Mouse (Mus musculus) myocyte (in vitro differentiated cells): ENCODE measurements at regions not wholly inside any gene's neighbourhood (a gene's known extent, or its start where the extent isn't known, plus 50 kb on each side); places are given as distances from the start of the nearest gene placed in this dataset.
A peak's percentile ranks its signal among the peaks of the same experiment; 100 is the strongest.

ENCODE experiments used
- H3K27me3 ChIP-seq: one replicate; pipeline ENCODE4 v1.6.1; 2011; ENCODE audit not compliant: control insufficient read depth, insufficient read depth, insufficient read length
- H3K36me3 ChIP-seq: one replicate; pipeline ENCODE4 v1.6.1; 2011; ENCODE audit not compliant: control insufficient read depth, insufficient read depth
- H3K4me2 ChIP-seq: one replicate; pipeline ENCODE4 v1.6.1; 2011; ENCODE audit warnings: low read depth, control low read depth
- H3K4me3 ChIP-seq: one replicate; pipeline ENCODE4 v1.5.1; 2011; ENCODE audit warnings: mild to moderate bottlenecking, control low read depth, moderate library complexity
- H3K79me2 ChIP-seq: one replicate; pipeline ENCODE4 v1.6.1; 2011; ENCODE audit not compliant: control insufficient read depth, insufficient read depth
- H3ac ChIP-seq: one replicate; pipeline ENCODE4 v1.6.1; 2011; ENCODE audit not compliant: control insufficient read depth, insufficient read length
- CEBPB ChIP-seq: IDR thresholded peaks from 2 replicates; pipeline ENCODE4 v1.6.1; 2011; ENCODE audit warnings: mild to moderate bottlenecking, moderate library complexity; ENCODE audit not compliant: poor library complexity, insufficient read depth, severe bottlenecking
- E2F4 ChIP-seq: IDR thresholded peaks from one replicate; pipeline ENCODE4 v1.6.1; 2011; ENCODE audit warnings: mild to moderate bottlenecking, control low read depth, moderate library complexity; ENCODE audit not compliant: insufficient read depth
- MAX ChIP-seq: IDR thresholded peaks from one replicate; pipeline ENCODE4 v1.6.1; 2011; ENCODE audit warnings: low read depth, mild to moderate bottlenecking, control low read depth
- MYOD1 ChIP-seq, 3 experiments: IDR thresholded peaks; one replicate each; pipeline ENCODE4 v1.6.1; 2011; ENCODE audit warnings: control low read depth in 2 of 3, low read depth in 2 of 3, mild to moderate bottlenecking in 2 of 3, moderate library complexity in 1 of 3; ENCODE audit not compliant: insufficient read length in 2 of 3, control insufficient read depth in 1 of 3
- MYOG ChIP-seq, 3 experiments: IDR thresholded peaks; one replicate each; pipeline ENCODE4 v1.6.1; 2011; ENCODE audit warnings: control low read depth in 2 of 3, low read depth in 2 of 3, mild to moderate bottlenecking in 2 of 3; ENCODE audit not compliant: insufficient read length in 2 of 3, control insufficient read depth in 1 of 3, insufficient read depth in 1 of 3
- POLR2A ChIP-seq: IDR thresholded peaks from one replicate; pipeline ENCODE4 v1.6.1; 2011; ENCODE audit warnings: low read depth, mild to moderate bottlenecking, control low read depth, moderate library complexity; ENCODE audit not compliant: insufficient read length
- POLR2AphosphoS2 ChIP-seq: IDR thresholded peaks from one replicate; pipeline ENCODE4 v1.6.1; 2011; ENCODE audit warnings: low read depth, control low read depth; ENCODE audit not compliant: insufficient read length
- REST ChIP-seq: IDR thresholded peaks from one replicate; pipeline ENCODE4 v1.6.1; 2011; ENCODE audit warnings: mild to moderate bottlenecking, control low read depth, moderate library complexity; ENCODE audit not compliant: insufficient read depth, insufficient read length
- SRF ChIP-seq: IDR thresholded peaks from one replicate; pipeline ENCODE4 v1.6.1; 2011; ENCODE audit warnings: low read depth; ENCODE audit not compliant: control insufficient read depth, insufficient read length
- TCF12 ChIP-seq: IDR thresholded peaks from one replicate; pipeline ENCODE4 v1.6.1; 2011; ENCODE audit warnings: mild to moderate bottlenecking, control low read depth; ENCODE audit not compliant: poor library complexity, insufficient read depth, severe bottlenecking
- TCF3 ChIP-seq: IDR thresholded peaks from one replicate; pipeline ENCODE4 v1.6.1; 2011; ENCODE audit warnings: low read depth, control low read depth; ENCODE audit not compliant: insufficient read length
- USF1 ChIP-seq: IDR thresholded peaks from one replicate; pipeline ENCODE4 v1.6.1; 2011; ENCODE audit warnings: low read depth, mild to moderate bottlenecking, control low read depth, moderate library complexity

DNA sequence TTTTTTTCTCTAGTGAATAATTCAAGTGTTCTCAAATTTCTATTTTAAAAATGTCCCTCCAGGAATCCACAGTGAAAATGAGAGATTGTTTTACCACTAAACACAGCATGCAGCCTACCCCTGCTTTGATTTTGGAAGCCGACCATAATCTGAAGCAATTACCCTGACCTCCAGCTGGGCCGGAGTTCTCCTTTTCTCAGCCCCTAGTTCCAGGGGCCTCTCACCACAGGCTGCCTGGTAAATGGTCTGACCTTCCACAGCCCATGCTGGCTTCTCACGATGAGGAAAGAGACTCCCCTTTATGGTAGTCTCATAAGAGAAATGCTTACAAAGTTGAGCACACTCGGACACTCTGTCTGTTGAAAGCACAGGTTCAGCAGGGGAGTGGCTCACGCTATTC, 121.3 kb downstream of the Kcnrg start:
- H3K27me3 ChIP-seq, result no peaks in the 10 kb centered on the region
- no peak for TF ChIP-seq MAX
- no peak for TF ChIP-seq MYOG (IDR thresholded peaks at IDR 0.05; ENCODE audit: control insufficient read depth in 1 of 3, insufficient read depth in 1 of 3, insufficient read length in 2 of 3, low read depth in 2 of 3)
- no peak for TF ChIP-seq POLR2A
- no peak for TF ChIP-seq E2F4
- TF ChIP-seq USF1, result no peak
- no peak for TF ChIP-seq REST
- no peak for TF ChIP-seq MYOD1 (IDR thresholded peaks at IDR 0.05; ENCODE audit: control insufficient read depth in 1 of 3, insufficient read length in 2 of 3, low read depth in 2 of 3)
- no peak for TF ChIP-seq TCF12
- no peak for TF ChIP-seq SRF
- TF ChIP-seq CEBPB, result no peak
- TF ChIP-seq TCF3, result no peak
- TF ChIP-seq POLR2AphosphoS2, result no peak
- no peaks in the 10 kb centered on the region for H3K36me3 ChIP-seq
- H3K4me2 ChIP-seq, result no peak overlapping the region
- H3ac ChIP-seq, result no peak overlapping the region
- no peaks in the 10 kb centered on the region for H3K79me2 ChIP-seq
- no peak overlapping the region for H3K4me3 ChIP-seq

DNA sequence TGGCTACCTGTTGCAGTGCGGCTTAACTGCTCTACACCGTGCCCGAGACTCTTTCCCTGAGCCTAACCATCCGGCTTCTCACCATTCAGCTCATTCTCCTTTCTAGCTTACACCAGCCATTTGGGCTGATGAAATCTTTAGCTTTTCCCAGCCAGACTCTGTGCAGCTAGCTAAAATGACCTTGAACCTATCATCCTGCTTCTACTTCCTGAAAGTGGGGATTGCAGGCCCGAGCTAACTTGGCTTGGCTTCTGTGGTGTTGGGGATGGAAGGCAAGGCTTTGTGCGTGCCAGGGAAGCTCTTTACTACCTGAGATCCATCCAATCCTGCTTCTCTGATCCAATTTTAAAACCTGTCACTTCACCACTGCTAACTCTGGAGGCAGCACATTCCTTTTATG, 128.3 kb downstream of the Kcnrg start:
- H3K36me3 ChIP-seq, result no peaks in the 10 kb centered on the region
- no peaks in the 10 kb centered on the region for H3K79me2 ChIP-seq
- no peaks in the 10 kb centered on the region for H3K27me3 ChIP-seq
- no peak overlapping the region for H3ac ChIP-seq
- H3K4me3 ChIP-seq, result no peak overlapping the region
- TF ChIP-seq USF1, result no peak
- TF ChIP-seq TCF12, result no peak
- H3K4me2 ChIP-seq, result no peak overlapping the region

DNA sequence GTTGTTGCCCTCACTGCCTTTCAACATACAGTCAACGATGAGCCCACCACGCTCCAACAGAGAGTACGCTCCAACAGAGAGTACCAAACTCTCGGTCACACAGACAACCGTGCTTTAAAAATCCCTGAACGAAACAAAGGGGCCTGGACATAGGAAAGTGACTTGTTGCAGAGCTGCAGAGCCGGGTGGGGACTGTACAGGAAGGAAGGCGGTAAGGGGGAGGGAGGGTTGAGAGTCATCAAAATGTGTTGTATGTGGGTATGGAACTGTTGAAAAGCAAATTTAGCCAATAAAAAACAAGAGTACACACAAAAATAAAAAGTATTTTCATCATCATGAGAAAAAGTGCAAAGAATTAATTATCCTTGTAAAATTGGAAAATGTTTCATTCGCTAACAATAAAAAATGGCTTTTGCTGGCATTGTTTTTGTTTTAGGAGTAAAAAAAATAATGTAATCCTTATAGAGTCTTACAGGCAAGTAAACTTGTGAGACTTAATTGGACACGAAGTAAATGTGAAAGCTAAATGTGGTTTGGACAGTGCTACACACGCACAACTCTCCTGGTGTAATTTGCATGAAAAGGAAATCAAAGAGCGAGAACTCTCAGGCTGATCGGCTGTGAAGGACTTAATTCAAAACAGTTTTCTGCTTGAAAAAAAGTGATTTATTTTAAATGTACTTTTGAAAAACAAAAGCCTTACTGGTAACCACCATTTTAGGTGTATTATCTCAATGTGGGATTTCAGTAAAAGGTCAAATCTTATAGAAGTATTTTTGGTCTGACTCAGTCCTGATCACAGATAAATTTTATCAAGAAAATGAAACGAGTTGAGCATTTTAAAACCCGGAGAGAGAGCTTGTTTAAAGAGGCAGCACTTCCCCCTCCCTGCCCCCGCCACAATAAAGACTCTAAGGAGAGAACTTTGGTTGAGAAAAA, 129.4 kb downstream of the Kcnrg start:
- no peaks in the 10 kb centered on the region for H3K36me3 ChIP-seq
- no peak overlapping the region for H3ac ChIP-seq
- no peak overlapping the region for H3K4me3 ChIP-seq
- H3K27me3 ChIP-seq, result no peaks in the 10 kb centered on the region
- no peaks in the 10 kb centered on the region for H3K79me2 ChIP-seq
- no peak for TF ChIP-seq POLR2AphosphoS2
- TF ChIP-seq TCF12, result no peak
- TF ChIP-seq POLR2A, result no peak
- no peak for TF ChIP-seq REST
- TF ChIP-seq MYOG (IDR thresholded peaks at IDR 0.05; ENCODE audit: control insufficient read depth in 1 of 3, insufficient read depth in 1 of 3, insufficient read length in 2 of 3, low read depth in 2 of 3), result no peak
- no peak for TF ChIP-seq MAX
- no peak for TF ChIP-seq SRF
- TF ChIP-seq MYOD1 (IDR thresholded peaks at IDR 0.05; ENCODE audit: control insufficient read depth in 1 of 3, insufficient read length in 2 of 3, low read depth in 2 of 3), result no peak
- TF ChIP-seq USF1, result no peak
- no peak for TF ChIP-seq TCF3
- TF ChIP-seq E2F4, result no peak
- TF ChIP-seq CEBPB, result no peak
- H3K4me2 ChIP-seq, result peak overlapping the region; percentile 86

DNA sequence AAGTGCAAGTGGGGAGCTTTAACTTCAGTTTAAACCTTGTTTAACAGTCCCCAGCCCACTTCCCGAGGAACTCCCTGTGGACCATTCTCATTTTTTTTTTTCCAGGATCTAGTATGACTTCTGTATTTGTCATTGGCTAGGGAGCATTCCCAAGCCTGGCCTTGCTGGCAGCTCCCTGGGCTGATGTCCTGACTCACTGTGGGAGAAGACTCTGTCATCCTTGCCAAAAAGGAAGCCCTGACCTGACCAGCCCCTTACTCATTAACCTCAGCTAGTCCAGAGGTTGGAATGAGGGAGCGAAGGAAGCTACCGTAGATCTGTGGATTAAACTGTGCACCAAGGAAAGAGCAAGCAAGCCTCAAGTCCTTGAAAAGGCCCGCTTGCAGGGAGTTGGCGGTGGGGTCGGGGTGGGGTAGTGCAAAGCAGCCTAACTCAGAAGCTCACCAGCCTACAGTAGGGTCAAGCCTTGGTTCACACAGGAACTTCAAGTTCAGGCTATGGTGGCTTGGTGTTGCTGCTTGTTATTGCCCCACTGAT, 130.3 kb downstream of the Kcnrg start:
- Histone ChIP-seq H3K4me3 (no peak overlapping the region), H3ac (no peak overlapping the region), H3K79me2 (no peaks in the 10 kb centered on the region), H3K4me2 (peak overlapping the region; percentile 86), H3K36me3 (no peaks in the 10 kb centered on the region), H3K27me3 (no peaks in the 10 kb centered on the region)
- TF ChIP-seq REST (no peak), MAX (no peak), POLR2A (no peak)

GRCm38 (mm10) chr14:61739453-61739852, 132.2 kb downstream of the Kcnrg start:
- H3K36me3 ChIP-seq, result no peaks in the 10 kb centered on the region
- no peak overlapping the region for H3ac ChIP-seq
- no peak overlapping the region for H3K4me3 ChIP-seq
- peak overlapping the region; percentile 27 for H3K4me2 ChIP-seq
- no peak for TF ChIP-seq CEBPB
- no peak for TF ChIP-seq TCF12
- no peak for TF ChIP-seq E2F4
- TF ChIP-seq TCF3, result no peak
- TF ChIP-seq REST, result no peak
- TF ChIP-seq MYOD1 (IDR thresholded peaks at IDR 0.05; ENCODE audit: control insufficient read depth in 1 of 3, insufficient read length in 2 of 3, low read depth in 2 of 3), result no peak
- TF ChIP-seq MAX, result no peak
- no peak for TF ChIP-seq POLR2A
- no peak for TF ChIP-seq MYOG (IDR thresholded peaks at IDR 0.05; ENCODE audit: control insufficient read depth in 1 of 3, insufficient read depth in 1 of 3, insufficient read length in 2 of 3, low read depth in 2 of 3)
- TF ChIP-seq SRF, result no peak
- no peak for TF ChIP-seq USF1
- H3K27me3 ChIP-seq, result no peaks in the 10 kb centered on the region
- H3K79me2 ChIP-seq, result no peaks in the 10 kb centered on the region
